Mouse (Mus musculus) G1E (cell line): ENCODE measurements around the gene Anapc7. TPM values are rescaled to one million over a fixed set of nuclear protein-coding genes. Genes with fewer than 3 reads are reported as not detected.

Experiments used
- ATAC-seq: 2 replicates; pipeline ENCODE4 v1.8.0; 2016; ENCODE audit warnings: mild to moderate bottlenecking; ENCODE audit not compliant: insufficient number of reproducible peaks, poor library complexity, low FRiP score, severe bottlenecking; ENCODE audit errors: extremely low read depth
- DNase-seq: peaks from one replicate; pipeline ENCODE4 v3.0.0; 2012; ENCODE audit warnings: low spot score
- H3K27me3 ChIP-seq: 2 replicates; pipeline ENCODE4 v1.6.1; 2012; ENCODE audit warnings: mild to moderate bottlenecking, low read length, inconsistent platforms; ENCODE audit not compliant: insufficient read depth
- H3K36me3 ChIP-seq: replicated peaks from 2 replicates; pipeline ENCODE3; 2012; ENCODE audit warnings: mild to moderate bottlenecking, inconsistent platforms
- H3K4me1 ChIP-seq: 2 replicates; pipeline ENCODE4 v1.6.1; 2012; ENCODE audit warnings: low read depth, low read length, inconsistent platforms, mixed read lengths; ENCODE audit not compliant: insufficient read depth
- H3K4me3 ChIP-seq: 2 replicates; pipeline ENCODE4 v1.5.1; 2012; ENCODE audit warnings: low read depth, mild to moderate bottlenecking, inconsistent platforms, low read length, moderate library complexity, mixed read lengths
- H3K9me3 ChIP-seq: replicated peaks from 2 replicates; pipeline ENCODE4 v1.6.1; 2012; ENCODE audit warnings: inconsistent platforms
- CTCF ChIP-seq: IDR thresholded peaks from 2 replicates; pipeline ENCODE4 v1.5.1; 2012; ENCODE audit warnings: low read depth, low read length, inconsistent platforms, mixed read lengths
- GATA1 ChIP-seq: IDR thresholded peaks from 2 replicates; pipeline ENCODE4 v1.6.1; 2012; ENCODE audit warnings: borderline replicate concordance, low read length, inconsistent platforms, mixed read lengths
- GATA2 ChIP-seq: IDR thresholded peaks from 2 replicates; pipeline ENCODE4 v1.6.1; 2012; ENCODE audit warnings: low read depth, low read length, inconsistent platforms, borderline replicate concordance
- POLR2AphosphoS5 ChIP-seq: IDR thresholded peaks from 2 replicates; pipeline ENCODE4 v1.6.1; 2012; ENCODE audit warnings: low read depth, low read length, inconsistent platforms; ENCODE audit not compliant: insufficient replicate concordance
- TAL1 ChIP-seq: conservative IDR thresholded peaks from 2 replicates; pipeline ENCODE4 v1.6.1; 2012; ENCODE audit warnings: low read depth, low read length, inconsistent platforms, mixed read lengths
- polyA plus RNA-seq: library from polyadenylated mRNA; stranded (reverse); fragments of >175 nt; gene quantifications from 2 replicates; pipeline ENCODE4 v1.2.3, GENCODE M21; 2012
- total RNA-seq, 2 experiments: library from RNA; stranded (forward) in 1 of 2; stranded (reverse) in 1 of 2; fragments of 200-1000 nt in 1 of 2; fragments of >200 nt in 1 of 2; fragmentation: Nextera tagmentation in 1 of 2; gene quantifications; 2 replicates each; pipeline ENCODE4 v1.2.3; 2014 to 2017

The Anapc7 gene
- total and polyA plus RNA-seq, 3 experiments = 21.8 to 26.1 (median 24.5) TPM

- DNase-seq (no peak), ATAC-seq (no peak)
- H3K36me3 ChIP-seq = peaks cover 94% of the 10 kb centered on the region
- peaks cover 9% of the 10 kb centered on the region; the same call in 1 of the 2 replicates for H3K4me1 ChIP-seq
- no peaks in the 10 kb centered on the region for H3K27me3 ChIP-seq
- no peak for TF ChIP-seq GATA2
- TF ChIP-seq CTCF = no peak
- TF ChIP-seq TAL1 = no peak
- no peak for TF ChIP-seq POLR2AphosphoS5
- TF ChIP-seq GATA1 = no peak
- no peak overlapping the region for H3K4me3 ChIP-seq
- no peaks in the 10 kb centered on the region for H3K9me3 ChIP-seq
These were observed 8.7 kb downstream of the Anapc7 start for GRCm38 (mm10) chr5:122430036-122430775.

- peaks cover 97% of the 10 kb centered on the region for H3K36me3 ChIP-seq
- no peaks in the 10 kb centered on the region for H3K9me3 ChIP-seq
- H3K4me1 ChIP-seq = peaks cover 9% of the 10 kb centered on the region; the same call in 1 of the 2 replicates
- no peak overlapping the region for H3K4me3 ChIP-seq
- H3K27me3 ChIP-seq = no peaks in the 10 kb centered on the region
- TF ChIP-seq TAL1 (no peak), POLR2AphosphoS5 (no peak), CTCF (no peak), GATA2 (no peak), GATA1 (no peak)
- ATAC-seq (no peak), DNase-seq (no peak)
These were observed 9.7 kb downstream of the Anapc7 start for GRCm38 (mm10) chr5:122431221-122431620.

- ATAC-seq = no peak
- no peaks in the 10 kb centered on the region for H3K27me3 ChIP-seq
- H3K4me3 ChIP-seq = no peak overlapping the region
- peaks cover 9% of the 10 kb centered on the region; the same call in 1 of the 2 replicates for H3K4me1 ChIP-seq
- H3K9me3 ChIP-seq = no peaks in the 10 kb centered on the region
- no peak for DNase-seq
- peaks cover 99% of the 10 kb centered on the region for H3K36me3 ChIP-seq
- TF ChIP-seq TAL1 = no peak
These were observed 13.0 kb downstream of the Anapc7 start for GRCm38 (mm10) chr5:122434541-122434940.

GRCm38 (mm10) chr5:122439400-122440094 lies 18.1 kb downstream of the Anapc7 start:
- Histone ChIP-seq H3K4me1 (no peaks in the 10 kb centered on the region), H3K4me3 (no peak overlapping the region), H3K36me3 (peaks cover 100% of the 10 kb centered on the region), H3K9me3 (no peaks in the 10 kb centered on the region), H3K27me3 (no peaks in the 10 kb centered on the region)
- DNase-seq (no peak), ATAC-seq (no peak)
- TF ChIP-seq GATA1 (no peak), TAL1 (no peak), POLR2AphosphoS5 (no peak), CTCF (no peak), GATA2 (no peak)

GRCm38 (mm10) chr5:122440095-122440630 lies 18.7 kb downstream of the Anapc7 start:
- H3K27me3 ChIP-seq = no peaks in the 10 kb centered on the region
- DNase-seq = no peak
- TF ChIP-seq POLR2AphosphoS5 (no peak), CTCF (no peak), TAL1 (no peak), GATA1 (no peak), GATA2 (no peak)
- peaks cover 100% of the 10 kb centered on the region for H3K36me3 ChIP-seq
- no peak for ATAC-seq
- H3K4me3 ChIP-seq = no peak overlapping the region
- H3K9me3 ChIP-seq = no peaks in the 10 kb centered on the region
- 0 out of 2 replicates have a peak, but pooled peaks cover under 1% of the 10 kb centered on the region for H3K4me1 ChIP-seq

GRCm38 (mm10) chr5:122444492-122444891 lies 23.0 kb downstream of the Anapc7 start:
- Histone ChIP-seq H3K4me3 (no peak overlapping the region), H3K9me3 (no peaks in the 10 kb centered on the region), H3K36me3 (peaks cover 94% of the 10 kb centered on the region), H3K4me1 (peaks cover 3% of the 10 kb centered on the region; the same call in 1 of the 2 replicates), H3K27me3 (no peaks in the 10 kb centered on the region)
- TF ChIP-seq GATA2 (no peak), GATA1 (no peak), CTCF (no peak), POLR2AphosphoS5 (no peak), TAL1 (no peak)
- ATAC-seq (no peak), DNase-seq (no peak)
